Mouse (Mus musculus) lung, postnatal 0 days (tissue): Measurements from ENCODE around the gene Bhmt2. TPM values are rescaled to one million over a fixed set of nuclear protein-coding genes. Genes with fewer than 3 reads are reported as not detected.

Experiments used
- ATAC-seq: fragments of 200-750 bp; cut with Nextera tagmentation; 2 replicates; pipeline ENCODE4 v1.8.0; 2017; ENCODE audit warnings: moderate library complexity
- DNase-seq: peaks from one replicate; pipeline ENCODE4 v3.0.0-alpha.2; 2016; ENCODE audit warnings: low spot score
- H3K27ac ChIP-seq: fragments of 300-500 bp; sonication (generic); 2 replicates; pipeline ENCODE4 v1.5.1; 2014; ENCODE audit warnings: antibody characterized with exemption, mild to moderate bottlenecking, low read length, mixed read lengths
- H3K27me3 ChIP-seq: fragments of 300-500 bp; sonication (generic); replicated peaks from 2 replicates; pipeline ENCODE4 v1.6.1; 2014; ENCODE audit warnings: low read length, mixed read lengths; ENCODE audit not compliant: insufficient read depth
- H3K36me3 ChIP-seq: fragments of 300-500 bp; sonication (generic); 2 replicates; pipeline ENCODE4 v1.6.1; 2014; ENCODE audit warnings: low read length, mixed read lengths; ENCODE audit not compliant: insufficient read depth
- H3K4me1 ChIP-seq: fragments of 300-500 bp; sonication (generic); 2 replicates; pipeline ENCODE4 v1.6.1; 2014; ENCODE audit warnings: antibody characterized with exemption, low read depth, low read length, mixed read lengths; ENCODE audit not compliant: insufficient read depth
- H3K4me2 ChIP-seq: fragments of 300-500 bp; sonication (generic); replicated peaks from 2 replicates; pipeline ENCODE4 v1.6.1; 2014; ENCODE audit warnings: low read depth, mild to moderate bottlenecking, low read length, moderate library complexity, mixed read lengths
- H3K4me3 ChIP-seq: fragments of 300-500 bp; sonication (generic); 2 replicates; pipeline ENCODE4 v1.5.1; 2014; ENCODE audit warnings: low read depth, low read length
- H3K9ac ChIP-seq: fragments of 300-500 bp; sonication (generic); replicated peaks from 2 replicates; pipeline ENCODE4 v1.6.1; 2014; ENCODE audit warnings: low read depth, mild to moderate bottlenecking
- H3K9me3 ChIP-seq: fragments of 300-500 bp; sonication (generic); 2 replicates; pipeline ENCODE4 v1.6.1; 2016; ENCODE audit warnings: low read length, mixed read lengths
- CTCF ChIP-seq: IDR thresholded peaks from 2 replicates; pipeline ENCODE4 v1.5.1; 2016; ENCODE audit warnings: antibody characterized with exemption, mild to moderate bottlenecking
- EP300 ChIP-seq: IDR thresholded peaks from 2 replicates; pipeline ENCODE4 v1.6.1; 2016; ENCODE audit warnings: antibody characterized with exemption, mild to moderate bottlenecking, control low read depth
- WGBS: fragments of 180-500 bp; shearing (Covaris S2); extraction: QIAGEN DNeasy Blood & Tissue Kit; methylation state at CpG from one replicate; pipeline ENCODE4 v1.1.7; 2014; 5-methylcytosine and 5-hydroxymethylcytosine counted together
- polyA plus RNA-seq: library from polyadenylated mRNA; unstranded; fragments of >200 nt; fragmentation: Nextera tagmentation; extraction: Ambion mirVana; gene quantifications from 2 replicates; pipeline ENCODE4 v1.2.1, GENCODE M21; 2015

The Bhmt2 gene
- polyA plus RNA-seq, 1 experiment from 2014 or later: not detected

DNA sequence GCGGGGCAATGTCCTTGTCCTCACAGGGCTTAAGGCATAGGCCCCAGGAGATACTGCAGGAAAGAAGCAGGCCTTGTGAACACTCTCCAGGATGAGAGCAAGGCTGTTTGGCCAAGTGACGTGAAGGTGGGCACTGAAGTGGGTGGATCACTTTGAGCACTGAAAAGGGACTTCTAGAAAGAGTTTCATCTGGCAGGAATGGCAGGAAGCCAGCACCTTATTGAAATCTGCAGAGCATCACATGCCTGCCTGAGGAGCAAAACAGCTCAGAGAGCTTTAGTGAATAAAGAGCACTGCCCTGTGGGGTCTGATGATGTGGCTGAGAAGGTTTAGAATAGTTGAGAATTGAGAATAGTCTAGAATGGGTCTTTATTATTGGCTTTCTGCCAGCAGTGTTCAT, 65.6 kb downstream of the Bhmt2 start:
- Histone ChIP-seq H3K4me2 (no peak overlapping the region), H3K27ac (no peak overlapping the region), H3K36me3 (no peaks in the 10 kb centered on the region), H3K9me3 (no peaks in the 10 kb centered on the region), H3K27me3 (no peaks in the 10 kb centered on the region), H3K4me1 (no peaks in the 10 kb centered on the region), H3K4me3 (no peak overlapping the region), H3K9ac (no peak overlapping the region)
- DNase-seq: no peak
- 60% methylated on average over 2 of the region's 2 CpGs for WGBS
- no peak for ATAC-seq
- TF ChIP-seq EP300 (no peak), CTCF (no peak)

DNA sequence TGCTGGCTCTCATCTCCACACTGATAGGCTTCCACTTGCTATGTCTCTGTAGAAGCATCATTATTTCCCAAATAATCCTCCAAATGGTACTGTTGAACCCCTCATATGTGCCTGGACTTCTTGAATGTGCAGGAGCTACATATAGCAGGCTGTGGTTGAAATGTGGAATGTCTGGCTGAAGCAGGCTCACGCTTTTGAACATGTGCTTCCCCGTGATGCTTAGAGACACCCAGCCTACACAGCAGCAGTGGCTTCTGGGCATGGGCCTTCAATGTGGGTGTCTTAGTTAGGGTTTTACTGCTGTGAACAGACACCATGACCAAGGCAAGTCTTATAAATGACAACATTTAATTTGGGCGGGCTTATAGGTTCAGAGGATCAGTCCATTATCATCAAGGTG, 66.4 kb downstream of the Bhmt2 start:
- WGBS: 92% methylated on average over 3 of the region's 3 CpGs
- no peak for DNase-seq
- no peaks in the 10 kb centered on the region for H3K4me1 ChIP-seq
- H3K27me3 ChIP-seq: no peaks in the 10 kb centered on the region
- H3K27ac ChIP-seq: no peak overlapping the region
- H3K9me3 ChIP-seq: no peaks in the 10 kb centered on the region
- H3K4me2 ChIP-seq: no peak overlapping the region
- no peak for ATAC-seq
- H3K9ac ChIP-seq: no peak overlapping the region
- H3K4me3 ChIP-seq: no peak overlapping the region
- TF ChIP-seq EP300 (no peak), CTCF (no peak)
- H3K36me3 ChIP-seq: no peaks in the 10 kb centered on the region

DNA sequence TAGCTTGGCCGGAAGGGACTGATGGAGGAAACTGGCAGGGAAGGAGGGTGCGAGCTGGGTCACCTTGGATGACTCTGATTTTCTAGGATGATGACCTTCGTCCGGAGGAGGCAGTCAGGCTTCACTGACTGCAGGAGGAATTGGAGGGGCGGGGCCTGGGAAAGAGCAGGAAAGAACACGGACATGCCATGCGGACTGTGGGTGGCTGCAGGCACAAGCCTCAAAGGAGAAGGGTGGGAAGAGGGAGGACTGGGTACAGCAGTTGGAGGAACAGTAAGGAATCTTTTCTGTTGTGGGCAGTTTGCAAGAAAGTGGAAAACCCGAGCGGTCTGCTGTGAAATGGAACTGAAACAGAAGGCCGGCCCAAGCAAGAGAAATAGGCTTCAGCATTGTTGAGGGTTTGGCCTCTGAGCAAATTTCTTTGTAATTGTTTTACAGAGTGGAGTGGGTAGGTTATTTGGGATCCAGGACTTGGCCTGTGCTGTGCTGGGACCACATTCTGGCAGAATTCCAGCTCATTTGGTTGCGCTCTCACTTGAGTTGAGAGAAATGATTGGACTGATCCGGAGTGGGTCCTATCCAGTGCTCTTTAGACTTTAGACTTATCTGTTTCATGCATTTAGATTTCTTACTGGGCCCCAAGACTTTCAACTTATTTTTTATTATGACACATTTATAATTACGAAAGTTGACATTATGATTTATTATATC, 67.1 kb downstream of the Bhmt2 start:
- Histone ChIP-seq H3K4me2 (no peak overlapping the region), H3K4me3 (no peak overlapping the region), H3K27me3 (no peaks in the 10 kb centered on the region), H3K9ac (no peak overlapping the region), H3K9me3 (no peaks in the 10 kb centered on the region), H3K27ac (no peak overlapping the region), H3K36me3 (no peaks in the 10 kb centered on the region), H3K4me1 (no peaks in the 10 kb centered on the region)
- no peak for TF ChIP-seq CTCF
- no peak for TF ChIP-seq EP300
- DNase-seq: no peak
- ATAC-seq: no peak
- WGBS: 54% methylated on average over 13 of the region's 13 CpGs

Other genes starting within 250 kb of the Bhmt2 start
- 8.3 and 9.3 TPM in 2 replicates for gene Jmy, start 174.5 kb downstream of the Bhmt2 start, polyA plus RNA-seq
- 0.15 and 0.18 TPM in 2 replicates for gene Bhmt, start 36.3 kb downstream of the Bhmt2 start, polyA plus RNA-seq
- not detected in 2 replicates for gene Dmgdh, start 131 bp upstream of the Bhmt2 start, polyA plus RNA-seq
- gene Arsb, start 97.3 kb upstream of the Bhmt2 start, polyA plus RNA-seq: 3.2 and 3.7 TPM in 2 replicates